Mouse (Mus musculus) cerebellum, adult 9-11 months (tissue): ENCODE measurements around the gene Olfr741.

ENCODE experiments used
- DNase-seq: peaks from one replicate; pipeline ENCODE4 v3.0.0; 2022

Olfr741 gene

DNA sequence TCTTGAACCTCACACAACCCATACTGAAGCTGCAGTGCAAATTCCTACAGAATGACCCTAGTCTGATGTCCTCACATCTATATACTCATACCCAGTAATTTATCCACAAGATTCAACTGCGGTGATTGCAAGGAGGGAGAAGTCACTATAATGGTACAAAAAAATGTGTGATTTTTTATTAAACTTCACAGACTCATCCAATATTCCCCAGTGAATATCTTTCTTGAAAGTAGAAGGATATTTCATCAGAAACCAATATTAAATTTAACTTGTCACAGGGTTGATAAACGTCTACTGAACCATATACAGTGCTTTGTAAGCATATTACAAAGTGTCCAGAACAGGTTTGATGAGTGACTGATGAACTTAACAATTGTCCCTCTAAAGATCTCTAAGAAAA lies at the start of gene Olfr741:
Gene Olfr741 (plus strand): TSS at position 301 of the 400 bp plus-strand sequence.
- no peak for DNase-seq

DNA sequence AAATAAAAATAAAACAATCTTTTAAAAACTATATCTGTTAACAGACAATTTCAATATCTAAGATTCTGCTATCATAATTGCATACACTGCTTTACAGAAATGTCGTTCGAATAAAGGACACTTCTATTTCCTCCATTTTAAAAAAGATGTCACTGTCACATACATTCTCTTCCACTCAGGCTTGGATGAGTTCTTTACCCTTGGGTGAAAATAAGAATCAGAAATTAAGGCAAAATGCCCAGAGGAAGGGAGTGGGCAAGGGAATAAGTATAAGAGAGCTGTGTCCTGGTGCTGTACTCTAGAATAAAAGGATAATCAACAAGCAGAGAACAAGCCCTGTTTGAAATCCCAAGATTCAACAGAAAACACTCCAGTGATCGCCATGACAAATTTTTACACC lies 27.3 kb upstream of the Olfr741 start, which contains the start of gene Olfr740:
Gene Olfr740 (plus strand): TSS at position 301 of the 400 bp plus-strand sequence.
- no peak for DNase-seq

DNA sequence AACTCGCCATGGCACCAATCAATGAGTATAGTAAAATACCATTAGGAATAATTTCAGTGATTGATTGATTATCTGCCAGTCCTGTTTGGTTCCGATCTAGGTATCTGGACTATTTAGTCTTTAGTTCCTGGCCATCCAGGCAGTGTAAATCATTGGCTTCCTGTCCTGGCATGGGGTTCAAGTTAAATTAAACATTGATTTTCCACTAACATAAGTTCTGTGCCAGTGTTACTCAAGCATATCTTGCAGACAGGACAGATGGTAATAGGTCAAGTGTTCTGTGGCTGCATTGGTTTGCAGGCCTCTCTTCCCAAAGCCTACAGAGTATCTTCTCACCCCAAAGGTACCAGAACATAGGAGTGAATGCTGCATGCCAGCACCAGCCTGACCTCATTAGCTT lies 5.9 kb downstream of the Olfr741 start:
- no peak for DNase-seq

DNA sequence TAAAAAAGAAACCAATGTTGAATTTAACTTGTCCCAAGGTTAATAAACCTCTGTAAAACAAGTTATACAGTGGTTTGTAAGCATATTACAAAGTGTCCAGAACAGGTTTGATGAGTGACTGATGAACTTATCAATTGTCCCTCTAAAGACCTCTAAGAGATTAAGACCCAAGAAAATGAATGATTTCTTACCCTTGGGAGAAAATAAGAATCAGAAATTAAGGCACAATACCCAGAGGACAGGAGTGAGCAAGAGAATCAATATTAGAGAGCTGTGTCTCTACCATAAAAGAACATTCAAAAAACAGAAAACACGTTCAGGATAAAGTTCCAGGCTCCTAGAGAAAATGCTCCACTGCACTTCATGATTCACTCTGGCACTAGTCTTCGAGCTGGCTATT lies 30.8 kb downstream of the Olfr741 start, which contains the start of gene Olfr742:
Gene Olfr742 (plus strand): TSS at position 301 of the 400 bp plus-strand sequence.
- DNase-seq: no peak

DNA sequence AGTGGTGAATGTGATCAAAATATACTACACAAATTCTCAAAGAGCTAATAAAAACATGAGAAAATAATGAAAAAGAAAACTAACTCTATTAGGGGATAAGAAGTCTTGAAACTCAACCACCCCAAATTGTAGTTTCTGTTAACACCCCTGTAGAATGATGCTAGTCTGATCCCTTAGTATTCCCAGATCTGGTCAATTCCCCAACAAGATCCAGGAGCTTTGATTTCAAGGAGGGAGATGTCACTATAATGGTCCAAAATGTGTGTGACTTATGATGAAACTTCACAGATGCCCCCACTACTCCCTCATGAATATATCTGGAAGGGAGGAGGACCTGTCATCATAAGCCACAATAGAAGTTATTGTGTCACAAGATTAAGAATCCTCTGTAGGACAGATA lies 49.0 kb downstream of the Olfr741 start, which contains the start of gene Olfr743:
Gene Olfr743 (plus strand): TSS at position 301 of the 400 bp plus-strand sequence.
- DNase-seq: no peak
